Mouse (Mus musculus): ENCODE data around the gene Irf2bp2.

DNA sequence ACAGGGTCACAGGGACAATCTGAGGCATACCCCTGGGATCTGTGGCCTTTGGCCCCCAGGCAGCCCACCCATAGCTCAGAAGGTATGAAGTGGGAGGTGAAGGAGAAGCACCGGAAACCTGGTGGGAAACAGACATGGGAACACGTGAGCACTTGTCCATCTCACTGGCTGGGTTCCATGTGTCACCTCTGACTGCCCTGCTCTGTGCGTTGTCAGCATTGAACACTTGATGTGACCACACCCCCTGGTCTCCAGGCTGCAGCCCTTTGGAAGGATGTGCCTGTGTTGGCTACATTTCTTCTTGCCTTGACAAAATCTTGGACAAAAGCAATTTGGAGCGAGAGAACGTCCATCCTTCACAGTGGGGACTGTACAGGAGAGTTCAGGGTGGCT is 20.9 kb upstream of the Irf2bp2 start:
- TF ChIP-seq TAL1 (IDR thresholded peaks at IDR 0.05; ENCODE audit: low read length) (no peak), GATA1 (IDR thresholded peaks at IDR 0.05; ENCODE audit: low read length) (no peak)

Measured in erythroblast, embryonic 14.5 days (primary cell).